ENCODE assay signal across 16 mouse cellular contexts in the genomic region with DNA sequence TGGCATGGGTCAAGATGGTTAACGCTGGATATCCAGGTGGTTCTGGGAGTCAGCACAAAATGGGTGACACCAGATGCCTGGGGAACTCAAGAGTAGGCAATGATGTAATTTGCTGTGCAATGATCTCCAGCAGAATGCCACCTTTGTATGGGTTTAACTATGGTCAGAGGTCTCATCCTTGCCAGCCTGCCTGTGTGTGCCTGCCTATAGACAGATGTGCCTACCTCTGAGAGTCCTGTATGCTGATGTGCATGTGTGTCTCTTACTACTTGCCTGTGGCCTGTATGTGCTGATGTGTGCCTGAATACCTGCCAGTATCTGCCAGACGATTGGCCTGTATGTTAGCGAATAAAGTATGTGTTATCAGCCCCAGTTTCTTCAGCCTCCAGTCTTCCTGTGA.
"Had no signal": no experiment of that assay in that cellular context is flagged by ENCODE, and none has a peak within 500 bp of the region (broad histone marks: within the 10 kb centered on the region; RNA-seq: fewer than 3 reads in every experiment).

No protein-coding gene starts in this region.

- DNase-seq: kidney, adult 18-20 months; kidney, adult 9 months; kidney, postnatal 36 days; layer of hippocampus, postnatal 36 days; liver; lung, adult 18-20 months; thymus, postnatal 25 days had no signal

- H3K27me3 ChIP-seq: limb, embryonic 13.5 days; liver, embryonic 12.5 days; liver, embryonic 15.5 days; lung, embryonic 15.5 days had no signal

- ATAC-seq: hindbrain, postnatal 0 days; inflammation-experienced regulatory T-cells, adult 6 months; intestine, embryonic 16.5 days; liver, embryonic 12.5 days had no signal

- H3K4me1 ChIP-seq: liver, embryonic 12.5 days; liver, embryonic 15.5 days; lung, embryonic 15.5 days had no signal

- H3K9ac ChIP-seq: limb, embryonic 13.5 days; liver, embryonic 12.5 days; liver, embryonic 15.5 days; lung, embryonic 15.5 days had no signal

- H3K36me3 ChIP-seq: limb, embryonic 13.5 days; liver, embryonic 12.5 days; liver, embryonic 15.5 days; lung, embryonic 15.5 days had no signal

- H3K27ac ChIP-seq: hindbrain, postnatal 0 days; left cerebral cortex, adult 2 months; limb, embryonic 13.5 days; liver, embryonic 12.5 days; liver, embryonic 15.5 days; lung, embryonic 15.5 days; macrophage had no signal

- H3K4me3 ChIP-seq: left cerebral cortex, adult 2 months; limb, embryonic 13.5 days; liver, embryonic 12.5 days; liver, embryonic 15.5 days; lung, embryonic 15.5 days had no signal

- H3K9me3 ChIP-seq: limb, embryonic 13.5 days; liver, embryonic 12.5 days; liver, embryonic 15.5 days; lung, embryonic 15.5 days had no signal

- H3K4me2 ChIP-seq: limb, embryonic 13.5 days; liver, embryonic 12.5 days; liver, embryonic 15.5 days; lung, embryonic 15.5 days had no signal
